Mouse (Mus musculus) limb, embryonic 11.5 days (tissue): ENCODE measurements around the gene Memo1. TPM values are rescaled to one million over a fixed set of nuclear protein-coding genes. Genes with fewer than 3 reads are reported as not detected.

Experiments
- ATAC-seq: fragments of 200-750 bp; cut with Nextera tagmentation; 2 replicates; pipeline ENCODE4 v1.8.0; 2017; ENCODE audit warnings: low read depth; ENCODE audit not compliant: insufficient number of reproducible peaks, low FRiP score, low TSS enrichment
- DNase-seq: peaks from one replicate; pipeline ENCODE4 v3.0.0-alpha.2; 2015; ENCODE audit warnings: low spot score
- H3K27ac ChIP-seq: fragments of 300-500 bp; sonication (generic); replicated peaks from 2 replicates; pipeline ENCODE4 v1.5.1; 2014; ENCODE audit warnings: low read depth, mild to moderate bottlenecking, low read length
- H3K27me3 ChIP-seq: fragments of 300-500 bp; sonication (generic); 2 replicates; pipeline ENCODE4 v1.6.1; 2014; ENCODE audit warnings: mild to moderate bottlenecking, low read length, mixed read lengths; ENCODE audit not compliant: control insufficient read depth, insufficient read depth
- H3K36me3 ChIP-seq: fragments of 300-500 bp; sonication (generic); 2 replicates; pipeline ENCODE4 v1.6.1; 2014; ENCODE audit warnings: mild to moderate bottlenecking, low read length, moderate library complexity, mixed read lengths; ENCODE audit not compliant: control insufficient read depth, insufficient read depth
- H3K4me1 ChIP-seq: fragments of 300-500 bp; sonication (generic); 2 replicates; pipeline ENCODE4 v1.6.1; 2014; ENCODE audit warnings: low read length, mixed read lengths; ENCODE audit not compliant: control insufficient read depth, insufficient read depth
- H3K4me2 ChIP-seq: fragments of 300-500 bp; sonication (generic); 2 replicates; pipeline ENCODE4 v1.6.1; 2014; ENCODE audit warnings: low read depth, mild to moderate bottlenecking, moderate library complexity; ENCODE audit not compliant: severe bottlenecking
- H3K4me3 ChIP-seq: fragments of 300-500 bp; sonication (generic); 2 replicates; pipeline ENCODE4 v1.5.1; 2014; ENCODE audit warnings: low read depth, low read length
- H3K9ac ChIP-seq: fragments of 300-500 bp; sonication (generic); 2 replicates; pipeline ENCODE4 v1.6.1; 2014; ENCODE audit warnings: mild to moderate bottlenecking, low read length
- H3K9me3 ChIP-seq: fragments of 300-500 bp; sonication (generic); 2 replicates; pipeline ENCODE4 v1.6.1; 2016; ENCODE audit warnings: low read length; ENCODE audit not compliant: control insufficient read depth
- WGBS: fragments of 180-500 bp; shearing (Covaris S2); extraction: QIAGEN DNeasy Blood & Tissue Kit; methylation state at CpG from one replicate; pipeline ENCODE4 v1.1.7; 2014; 5-methylcytosine and 5-hydroxymethylcytosine counted together
- polyA plus RNA-seq: library from polyadenylated mRNA; unstranded; fragments of >200 nt; fragmentation: Nextera tagmentation; extraction: Ambion mirVana; gene quantifications from 2 replicates; pipeline ENCODE4 v1.2.1, GENCODE M21; 2014

The Memo1 gene
- polyA plus RNA-seq, 1 experiment from 2014 or later, result 94.3 TPM

DNA sequence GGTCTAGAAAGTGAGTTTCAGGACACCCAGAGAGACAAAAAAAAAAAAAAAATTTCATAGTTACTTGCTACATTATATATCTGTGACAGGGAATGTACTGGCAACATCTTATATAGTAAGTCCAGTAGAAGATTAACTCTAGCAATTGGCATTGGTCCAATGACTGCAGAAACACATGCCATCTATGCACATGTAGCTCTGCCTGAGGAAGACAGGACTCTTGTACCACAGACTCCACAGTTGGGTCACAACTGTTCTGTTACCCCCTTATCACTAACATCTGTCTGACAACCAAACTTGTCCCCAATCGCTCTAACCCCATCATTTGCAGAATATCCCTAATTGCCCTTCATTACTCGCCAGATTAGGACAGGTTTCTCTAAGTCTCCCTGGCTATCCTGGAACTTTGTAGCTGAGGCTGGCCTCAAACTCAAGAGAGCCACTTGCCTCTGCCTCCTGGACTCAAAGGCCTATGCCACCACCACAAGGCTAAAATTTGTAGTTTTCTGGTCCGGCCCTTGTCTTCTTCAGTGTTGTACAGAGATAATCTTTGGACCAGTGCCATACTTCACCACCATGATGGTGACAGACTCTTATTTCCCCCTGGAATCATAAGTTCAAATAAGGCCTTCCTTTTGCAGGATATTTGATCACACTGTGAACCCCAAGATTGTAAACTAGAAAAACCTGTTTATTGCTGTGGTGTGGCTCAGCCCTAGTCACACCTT lies 23.6 kb downstream of the Memo1 start:
- H3K9me3 ChIP-seq, result no peaks in the 10 kb centered on the region
- H3K4me3 ChIP-seq, result no peak overlapping the region
- DNase-seq (no peak), ATAC-seq (no peak)
- H3K4me1 ChIP-seq, result no peaks in the 10 kb centered on the region
- no peak overlapping the region for H3K9ac ChIP-seq
- no peaks in the 10 kb centered on the region for H3K27me3 ChIP-seq
- WGBS, result 88% methylated on average over 3 of the region's 3 CpGs
- no peak overlapping the region for H3K27ac ChIP-seq
- no peak overlapping the region for H3K4me2 ChIP-seq
- no peaks in the 10 kb centered on the region; the same call in 1 of the 2 replicates for H3K36me3 ChIP-seq

DNA sequence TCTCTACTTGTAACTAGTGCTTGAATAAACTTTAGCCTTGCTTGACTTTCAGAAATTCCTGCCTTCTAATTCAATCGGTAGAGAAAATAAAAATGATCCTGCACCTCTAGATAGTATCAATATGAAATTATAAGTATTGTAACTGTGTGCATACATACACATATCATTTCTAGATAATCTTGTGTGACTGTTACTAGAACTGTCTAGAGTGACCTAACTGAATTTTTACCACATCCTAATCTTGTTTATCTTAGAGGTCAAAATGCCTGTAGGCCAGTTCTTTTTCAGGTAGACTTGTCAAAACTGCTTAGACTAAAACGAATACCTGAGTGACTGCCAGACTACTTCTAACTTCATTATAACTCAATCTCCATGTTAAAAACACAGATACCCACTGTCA lies 25.1 kb downstream of the Memo1 start:
- DNase-seq (no peak), ATAC-seq (no peak)
- Histone ChIP-seq H3K9ac (no peak overlapping the region), H3K4me3 (no peak overlapping the region), H3K4me2 (no peak overlapping the region), H3K27me3 (no peaks in the 10 kb centered on the region), H3K9me3 (no peaks in the 10 kb centered on the region), H3K4me1 (peaks cover 6% of the 10 kb centered on the region), H3K36me3 (no peaks in the 10 kb centered on the region), H3K27ac (no peak overlapping the region)
- WGBS, result 92% methylated on average over 2 of the region's 2 CpGs

DNA sequence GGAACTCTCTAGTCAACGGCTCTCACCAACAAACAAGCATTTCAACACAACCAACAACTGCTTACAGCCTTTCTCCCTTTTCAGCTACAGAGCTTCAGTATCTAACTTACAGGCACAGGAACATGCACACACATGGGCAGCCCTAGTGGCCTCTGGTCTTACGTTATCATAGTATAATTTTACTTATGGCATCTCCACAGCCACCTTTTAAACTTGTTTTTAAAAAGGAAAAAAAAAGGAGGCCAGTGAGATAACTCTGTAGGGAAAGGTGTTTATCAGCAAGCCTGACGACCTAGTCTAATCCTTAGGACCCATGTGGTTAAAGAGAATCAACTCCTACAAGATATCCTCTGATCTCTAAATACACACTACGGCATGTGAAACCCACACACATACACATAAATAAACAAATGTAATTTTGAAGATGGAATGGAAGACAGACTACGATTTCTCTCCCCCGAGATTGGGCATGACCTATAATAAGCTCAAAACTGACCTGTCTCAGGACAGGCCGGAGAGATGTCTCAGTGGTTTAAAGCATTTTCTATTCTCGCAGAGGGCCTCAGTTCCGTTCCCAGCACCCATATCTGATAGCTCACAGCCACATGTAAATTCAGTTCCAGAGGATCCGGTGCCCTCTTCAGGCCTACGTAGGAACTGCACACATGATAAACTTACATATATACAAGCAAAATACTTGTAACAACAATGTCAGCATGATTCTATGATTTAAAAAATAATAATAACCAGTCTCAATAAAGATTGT lies 27.7 kb downstream of the Memo1 start:
- Histone ChIP-seq H3K9ac (no peak overlapping the region), H3K27me3 (no peaks in the 10 kb centered on the region), H3K36me3 (no peaks in the 10 kb centered on the region), H3K4me1 (peaks cover 18% of the 10 kb centered on the region), H3K4me3 (no peak overlapping the region), H3K9me3 (no peaks in the 10 kb centered on the region), H3K4me2 (no peak overlapping the region), H3K27ac (no peak overlapping the region)
- ATAC-seq (no peak), DNase-seq (no peak)
- 90% methylated on average over 11 of the region's 11 CpGs for WGBS

- H3K36me3 ChIP-seq, result no peaks in the 10 kb centered on the region
- DNase-seq (no peak), ATAC-seq (no peak)
- peaks cover 18% of the 10 kb centered on the region for H3K4me1 ChIP-seq
- no peak overlapping the region for H3K4me3 ChIP-seq
- H3K27me3 ChIP-seq, result no peaks in the 10 kb centered on the region
- H3K4me2 ChIP-seq, result no peak overlapping the region
- H3K9ac ChIP-seq, result no peak overlapping the region
- 48% methylated on average over 1 of the region's 1 CpGs for WGBS
- H3K9me3 ChIP-seq, result no peaks in the 10 kb centered on the region
- H3K27ac ChIP-seq, result no peak overlapping the region
Measured at GRCm38 (mm10) chr17:74265636-74266035, 29.7 kb downstream of the Memo1 start.

DNA sequence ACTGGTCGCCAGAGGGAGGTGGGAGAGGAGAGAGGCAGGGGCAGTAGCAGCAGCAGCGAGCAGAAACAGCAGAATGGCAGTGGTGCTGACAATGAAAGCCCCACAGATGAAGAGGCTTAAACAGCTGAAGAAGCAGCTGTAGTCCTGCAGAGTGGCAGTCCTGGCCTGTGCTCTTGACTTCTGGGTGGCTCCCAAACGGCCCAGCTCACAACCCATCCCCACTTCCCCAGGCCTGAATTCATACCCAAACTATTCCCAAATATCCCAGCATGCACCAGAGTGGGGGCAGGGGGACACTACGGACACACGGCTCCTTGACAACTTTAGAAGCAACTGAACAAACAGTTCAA lies 30.2 kb downstream of the Memo1 start:
- H3K4me3 ChIP-seq, result no peak overlapping the region
- 29% methylated on average over 5 of the region's 5 CpGs for WGBS
- ATAC-seq (no peak), DNase-seq (no peak)
- H3K36me3 ChIP-seq, result no peaks in the 10 kb centered on the region
- H3K4me2 ChIP-seq, result no peak overlapping the region
- H3K27me3 ChIP-seq, result no peaks in the 10 kb centered on the region
- peak overlapping the region; percentile 30; the same call in 1 of the 2 replicates for H3K27ac ChIP-seq
- peaks cover 18% of the 10 kb centered on the region for H3K4me1 ChIP-seq
- no peak overlapping the region for H3K9ac ChIP-seq
- no peaks in the 10 kb centered on the region for H3K9me3 ChIP-seq

- no peak overlapping the region for H3K4me2 ChIP-seq
- H3K36me3 ChIP-seq, result no peaks in the 10 kb centered on the region
- WGBS, result 34% methylated on average over 3 of the region's 3 CpGs
- no peaks in the 10 kb centered on the region for H3K9me3 ChIP-seq
- peak overlapping the region; percentile 30; the same call in 1 of the 2 replicates for H3K27ac ChIP-seq
- H3K4me3 ChIP-seq, result no peak overlapping the region
- no peak overlapping the region for H3K9ac ChIP-seq
- ATAC-seq (no peak), DNase-seq (no peak)
- no peaks in the 10 kb centered on the region for H3K27me3 ChIP-seq
- H3K4me1 ChIP-seq, result peaks cover 18% of the 10 kb centered on the region
Measured at GRCm38 (mm10) chr17:74264333-74265155, 30.8 kb downstream of the Memo1 start.

DNA sequence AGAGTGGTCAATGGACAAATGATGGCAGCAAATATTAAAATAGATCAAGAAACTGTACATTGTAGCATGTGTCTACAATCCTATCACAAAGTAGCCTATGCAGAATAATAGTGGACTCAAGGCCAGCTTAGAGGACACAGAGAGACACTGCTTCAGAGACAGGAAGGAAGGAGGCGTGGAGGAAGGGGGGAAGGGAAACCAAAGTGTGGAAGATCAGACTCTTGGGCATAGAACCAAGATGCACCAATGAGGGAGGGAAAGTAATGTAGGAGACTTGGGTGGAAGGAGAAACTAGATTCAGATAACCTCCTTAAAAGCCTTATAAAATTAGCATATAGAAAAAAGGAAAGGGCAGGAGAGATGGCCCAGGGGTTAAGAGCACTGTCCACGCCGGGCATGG lies 32.9 kb downstream of the Memo1 start:
- Histone ChIP-seq H3K9me3 (no peaks in the 10 kb centered on the region), H3K36me3 (no peaks in the 10 kb centered on the region), H3K9ac (no peak overlapping the region), H3K27me3 (no peaks in the 10 kb centered on the region), H3K4me2 (no peak overlapping the region), H3K27ac (no peak overlapping the region), H3K4me3 (no peak overlapping the region), H3K4me1 (peaks cover 18% of the 10 kb centered on the region)
- WGBS, result 95% methylated on average over 3 of the region's 3 CpGs
- DNase-seq, result no peak
- no peak for ATAC-seq

GRCm38 (mm10) chr17:74245284-74245683 lies 50.0 kb downstream of the Memo1 start:
- Histone ChIP-seq H3K36me3 (no peaks in the 10 kb centered on the region), H3K4me2 (no peak overlapping the region), H3K4me3 (no peak overlapping the region), H3K27ac (no peak overlapping the region), H3K27me3 (no peaks in the 10 kb centered on the region), H3K9me3 (no peaks in the 10 kb centered on the region), H3K9ac (no peak overlapping the region), H3K4me1 (no peaks in the 10 kb centered on the region)
- no peak for DNase-seq
- WGBS, result 57% methylated on average over 1 of the region's 1 CpGs
- no peak for ATAC-seq
